Mouse (Mus musculus) G1E (cell line): ENCODE measurements at regions not wholly inside any gene's neighbourhood (a gene's known extent, or its start where the extent isn't known, plus 50 kb on each side); places are given as distances from the start of the nearest gene placed in this dataset.

Experiments
- ATAC-seq: 2 replicates; pipeline ENCODE4 v1.8.0; 2016; ENCODE audit warnings: mild to moderate bottlenecking; ENCODE audit not compliant: insufficient number of reproducible peaks, poor library complexity, low FRiP score, severe bottlenecking; ENCODE audit errors: extremely low read depth
- DNase-seq: peaks from one replicate; pipeline ENCODE4 v3.0.0; 2012; ENCODE audit warnings: low spot score
- H3K27me3 ChIP-seq: 2 replicates; pipeline ENCODE4 v1.6.1; 2012; ENCODE audit warnings: mild to moderate bottlenecking, low read length, inconsistent platforms; ENCODE audit not compliant: insufficient read depth
- H3K36me3 ChIP-seq: replicated peaks from 2 replicates; pipeline ENCODE3; 2012; ENCODE audit warnings: mild to moderate bottlenecking, inconsistent platforms
- H3K4me1 ChIP-seq: 2 replicates; pipeline ENCODE4 v1.6.1; 2012; ENCODE audit warnings: low read depth, low read length, inconsistent platforms, mixed read lengths; ENCODE audit not compliant: insufficient read depth
- H3K4me3 ChIP-seq: 2 replicates; pipeline ENCODE4 v1.5.1; 2012; ENCODE audit warnings: low read depth, mild to moderate bottlenecking, inconsistent platforms, low read length, moderate library complexity, mixed read lengths
- H3K9me3 ChIP-seq: replicated peaks from 2 replicates; pipeline ENCODE4 v1.6.1; 2012; ENCODE audit warnings: inconsistent platforms
- CTCF ChIP-seq: IDR thresholded peaks from 2 replicates; pipeline ENCODE4 v1.5.1; 2012; ENCODE audit warnings: low read depth, low read length, inconsistent platforms, mixed read lengths
- GATA1 ChIP-seq: IDR thresholded peaks from 2 replicates; pipeline ENCODE4 v1.6.1; 2012; ENCODE audit warnings: borderline replicate concordance, low read length, inconsistent platforms, mixed read lengths
- GATA2 ChIP-seq: IDR thresholded peaks from 2 replicates; pipeline ENCODE4 v1.6.1; 2012; ENCODE audit warnings: low read depth, low read length, inconsistent platforms, borderline replicate concordance
- POLR2AphosphoS5 ChIP-seq: IDR thresholded peaks from 2 replicates; pipeline ENCODE4 v1.6.1; 2012; ENCODE audit warnings: low read depth, low read length, inconsistent platforms; ENCODE audit not compliant: insufficient replicate concordance
- TAL1 ChIP-seq: conservative IDR thresholded peaks from 2 replicates; pipeline ENCODE4 v1.6.1; 2012; ENCODE audit warnings: low read depth, low read length, inconsistent platforms, mixed read lengths

DNA sequence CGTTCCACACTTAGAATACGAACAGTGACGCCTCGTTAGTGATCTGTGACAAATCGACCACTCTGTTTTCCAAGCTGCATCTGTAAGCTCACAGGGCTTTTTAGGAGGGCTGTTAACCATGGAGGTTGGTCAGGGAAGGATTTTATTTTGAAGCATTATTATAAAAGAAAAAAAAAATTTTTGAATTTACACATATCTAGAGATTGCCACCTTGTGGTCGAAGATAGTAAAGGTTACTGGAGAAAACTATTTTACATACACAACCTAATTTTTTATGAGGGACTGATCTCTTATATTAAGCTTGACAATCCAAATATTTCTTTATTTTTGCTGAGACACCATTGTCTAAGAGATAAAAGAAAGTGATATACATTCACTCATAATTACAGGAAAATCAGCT lies 937.2 kb downstream of the Sorcs1 start:
- Histone ChIP-seq H3K27me3 (no peaks in the 10 kb centered on the region), H3K4me1 (no peaks in the 10 kb centered on the region), H3K9me3 (0 out of 2 replicates have a peak, but pooled peaks cover 2% of the 10 kb centered on the region), H3K4me3 (no peak overlapping the region), H3K36me3 (no peaks in the 10 kb centered on the region)
- DNase-seq = no peak
- ATAC-seq = no peak
- TF ChIP-seq CTCF = no peak
- TF ChIP-seq GATA2 = no peak
- TF ChIP-seq TAL1 = no peak
- TF ChIP-seq GATA1 = no peak
- TF ChIP-seq POLR2AphosphoS5 = no peak

DNA sequence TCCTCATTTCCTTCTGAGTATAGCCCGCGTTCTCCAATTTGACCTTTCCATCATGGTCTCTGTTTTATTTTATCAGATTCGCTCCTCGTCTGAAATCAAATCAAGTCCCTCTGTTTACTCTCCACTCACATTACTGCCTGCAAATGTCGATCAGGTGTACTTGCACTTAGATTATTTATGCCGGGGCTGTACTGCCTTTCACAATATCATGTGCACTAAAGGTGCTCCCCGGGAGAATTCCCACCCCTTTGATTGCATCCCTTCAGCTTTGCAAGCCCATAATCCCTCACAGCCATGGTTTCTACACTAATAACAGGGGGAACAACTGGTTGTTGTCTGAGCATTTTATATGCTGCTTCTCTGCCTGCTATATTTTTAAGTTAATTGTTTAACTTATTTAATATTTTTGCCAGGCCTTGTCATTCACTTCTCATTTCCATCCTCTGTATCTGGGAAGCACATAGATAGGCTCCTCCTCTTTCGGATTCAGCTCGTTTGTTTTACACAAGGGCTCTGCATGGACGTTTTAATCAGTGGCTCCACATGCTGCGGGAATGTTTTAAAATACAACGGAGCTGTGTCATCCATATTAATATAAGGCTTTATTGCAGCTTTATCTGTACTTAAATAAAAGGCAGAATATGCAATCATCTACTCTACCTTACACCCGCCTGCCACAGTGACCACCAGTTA lies 938.8 kb downstream of the Sorcs1 start:
- Histone ChIP-seq H3K4me1 (no peaks in the 10 kb centered on the region), H3K36me3 (no peaks in the 10 kb centered on the region), H3K9me3 (0 out of 2 replicates have a peak, but pooled peaks cover 2% of the 10 kb centered on the region), H3K27me3 (no peaks in the 10 kb centered on the region), H3K4me3 (no peak overlapping the region)
- DNase-seq (no peak), ATAC-seq (no peak)
- TF ChIP-seq POLR2AphosphoS5 = no peak
- no peak for TF ChIP-seq CTCF
- TF ChIP-seq GATA2 = no peak
- TF ChIP-seq TAL1 = no peak
- no peak for TF ChIP-seq GATA1

DNA sequence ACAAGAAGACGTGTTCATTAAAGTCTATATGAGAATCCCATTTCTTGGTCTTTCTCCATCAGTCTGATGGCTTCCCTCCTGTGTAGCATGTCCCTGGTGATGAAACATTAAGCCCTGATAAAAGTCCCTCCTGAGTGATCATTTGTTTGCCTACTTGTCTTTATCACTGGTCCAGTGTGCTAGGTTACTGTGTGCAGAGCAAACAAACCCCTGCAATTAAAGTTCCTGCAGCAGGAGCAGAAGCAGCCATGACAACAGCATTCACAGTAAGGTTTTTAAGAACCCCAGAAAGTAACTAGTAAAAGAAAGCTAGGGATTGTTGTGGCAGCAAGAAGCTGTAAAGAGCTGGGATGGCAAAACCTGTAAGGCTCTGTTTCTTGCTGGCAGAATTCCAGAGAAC lies 980.8 kb downstream of the Sorcs1 start:
- H3K4me3 ChIP-seq = no peak overlapping the region
- H3K36me3 ChIP-seq = no peaks in the 10 kb centered on the region
- H3K27me3 ChIP-seq = no peaks in the 10 kb centered on the region
- no peaks in the 10 kb centered on the region for H3K4me1 ChIP-seq
- TF ChIP-seq GATA1 (no peak), POLR2AphosphoS5 (no peak), TAL1 (no peak)
- no peak for ATAC-seq
- H3K9me3 ChIP-seq = peaks cover 3% of the 10 kb centered on the region; the same call in 1 of the 2 replicates
- DNase-seq = no peak

DNA sequence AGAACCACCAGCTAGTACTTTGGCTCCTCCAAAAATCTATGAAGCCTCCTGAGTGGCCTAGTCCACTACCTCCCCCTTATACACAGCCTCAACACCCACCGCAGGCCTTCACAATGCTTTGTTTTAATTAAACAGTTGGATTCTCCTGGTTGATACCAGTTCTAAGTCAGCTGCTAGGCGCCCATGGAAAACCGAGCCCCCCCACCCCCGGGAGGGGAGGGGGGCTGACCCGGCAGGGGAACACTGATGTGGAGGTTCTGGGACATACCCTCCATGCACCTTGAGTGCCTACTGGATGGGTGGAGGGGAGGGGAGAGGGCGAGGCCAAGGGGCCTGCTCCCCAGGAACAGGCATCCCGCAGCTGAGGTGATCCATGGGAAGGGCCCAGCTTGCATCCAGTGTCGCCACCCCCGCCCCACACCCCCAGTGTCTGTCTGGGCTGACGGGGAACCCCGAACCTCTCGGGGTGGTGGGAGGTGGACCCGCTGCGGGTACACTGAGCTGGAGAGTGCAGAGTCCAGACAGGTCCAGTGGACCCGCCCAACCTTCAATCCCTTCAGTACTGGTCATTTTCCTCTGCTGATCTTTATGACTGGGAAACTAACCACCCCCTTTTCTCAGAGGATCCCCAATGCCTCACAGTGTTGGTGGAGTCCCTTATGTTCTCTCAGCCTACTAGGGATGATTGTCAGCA lies 992.7 kb downstream of the Sorcs1 start:
- no peak for ATAC-seq
- peak; percentile 80 for DNase-seq

DNA sequence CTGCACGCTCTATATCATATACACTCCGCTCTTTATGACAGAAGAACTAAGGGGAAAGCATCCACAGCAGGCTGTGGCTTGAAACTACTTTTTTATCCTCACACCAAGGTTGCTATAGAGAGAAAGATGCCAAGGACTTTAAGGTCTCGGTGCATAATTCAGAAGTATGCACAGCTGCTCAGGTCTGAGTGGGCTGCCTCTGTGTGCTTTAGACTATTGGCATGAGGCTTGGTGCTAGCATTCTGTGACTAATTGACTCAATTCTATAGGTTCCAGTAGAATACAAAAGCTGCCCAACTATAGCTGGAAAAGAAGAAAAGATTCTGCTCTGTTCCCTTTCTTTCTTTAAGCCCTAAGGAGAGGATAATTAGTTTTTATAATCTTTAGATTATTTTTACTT lies 997.2 kb downstream of the Sorcs1 start:
- H3K4me1 ChIP-seq = no peaks in the 10 kb centered on the region
- no peak overlapping the region for H3K4me3 ChIP-seq
- ATAC-seq = no peak
- DNase-seq = no peak
- H3K36me3 ChIP-seq = no peaks in the 10 kb centered on the region
- H3K9me3 ChIP-seq = peaks cover 19% of the 10 kb centered on the region
- TF ChIP-seq GATA2 (no peak), POLR2AphosphoS5 (no peak), CTCF (no peak), GATA1 (no peak), TAL1 (no peak)
- no peaks in the 10 kb centered on the region for H3K27me3 ChIP-seq

More for the DNA sequence above, 992.7 kb downstream of the Sorcs1 start:
- TF ChIP-seq GATA2 = no peak
- TF ChIP-seq GATA1 = no peak
- no peak for TF ChIP-seq CTCF
- TF ChIP-seq TAL1 = no peak
- TF ChIP-seq POLR2AphosphoS5 = no peak
- Histone ChIP-seq H3K27me3 (no peaks in the 10 kb centered on the region), H3K4me3 (no peak overlapping the region), H3K36me3 (no peaks in the 10 kb centered on the region), H3K9me3 (peaks cover 21% of the 10 kb centered on the region), H3K4me1 (no peaks in the 10 kb centered on the region)

DNA sequence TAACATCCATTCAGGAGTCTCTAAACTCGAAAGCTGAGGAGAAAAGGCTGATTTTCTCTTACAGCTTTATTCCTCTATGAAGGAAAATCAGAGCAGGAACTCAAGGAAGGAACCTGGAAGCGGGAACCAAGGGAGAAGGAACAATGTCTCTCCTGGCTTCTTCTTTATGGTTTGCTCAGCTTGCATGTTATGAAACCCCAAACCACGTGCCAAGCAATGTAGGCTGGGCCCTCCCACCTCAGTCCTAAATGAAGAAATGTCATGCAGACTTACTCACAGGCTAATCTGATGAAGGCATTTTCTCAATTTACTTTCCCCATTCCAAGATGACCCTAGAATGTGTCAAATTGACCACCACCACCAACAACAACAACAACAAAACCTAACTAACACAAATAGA lies 998.4 kb downstream of the Sorcs1 start:
- DNase-seq = no peak
- H3K4me3 ChIP-seq = no peak overlapping the region
- H3K4me1 ChIP-seq = no peaks in the 10 kb centered on the region
- H3K27me3 ChIP-seq = no peaks in the 10 kb centered on the region
- TF ChIP-seq CTCF = no peak
- no peak for TF ChIP-seq POLR2AphosphoS5
- no peak for TF ChIP-seq TAL1
- no peak for TF ChIP-seq GATA2
- no peak for ATAC-seq
- no peaks in the 10 kb centered on the region for H3K36me3 ChIP-seq
- H3K9me3 ChIP-seq = peaks cover 14% of the 10 kb centered on the region

DNA sequence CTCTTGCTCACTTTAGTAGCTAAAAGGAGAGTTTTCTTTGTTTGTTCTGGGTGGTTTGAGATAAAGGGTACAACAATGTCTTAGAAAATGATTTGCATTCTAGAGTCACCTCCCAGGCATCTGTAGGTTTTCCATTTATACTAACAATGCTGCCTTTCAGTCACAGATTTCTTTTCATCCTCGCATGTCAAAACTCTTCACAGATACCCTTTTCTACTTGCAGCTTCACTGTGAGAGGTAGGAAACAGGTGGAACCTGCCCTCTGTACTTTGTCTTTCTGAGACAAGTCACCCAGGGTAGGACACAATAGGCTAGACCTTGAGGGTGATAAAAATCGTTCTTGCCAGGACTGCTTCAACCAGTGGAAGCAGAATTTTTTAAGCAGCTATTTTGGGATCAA lies 1002.5 kb downstream of the Sorcs1 start:
- DNase-seq (no peak), ATAC-seq (no peak)
- Histone ChIP-seq H3K4me1 (no peaks in the 10 kb centered on the region), H3K36me3 (no peaks in the 10 kb centered on the region), H3K27me3 (no peaks in the 10 kb centered on the region), H3K4me3 (no peak overlapping the region), H3K9me3 (peaks cover 10% of the 10 kb centered on the region)
- no peak for TF ChIP-seq GATA2
- TF ChIP-seq TAL1 = no peak
- no peak for TF ChIP-seq CTCF
- TF ChIP-seq GATA1 = no peak
